ENCODE assay signal across 17 mouse cellular contexts in genomic region chr12:45056372-45056771, GRCm38 (mm10).
"Had no signal": no experiment of that assay in that cellular context is flagged by ENCODE, and none has a peak within 500 bp of the region (broad histone marks: within the 10 kb centered on the region; RNA-seq: fewer than 3 reads in every experiment).

No protein-coding gene starts in this region.

- ATAC-seq: hindbrain, embryonic 16.5 days; inflammation-experienced regulatory T-cells, adult 6 months; intestine, embryonic 15.5 days; intestine, postnatal 0 days had no signal

- DNase-seq: gastrocnemius, adult 2 months; gastrocnemius, postnatal 10 days; gastrocnemius, postnatal 25 days; heart, adult 18-20 months; heart, postnatal 10 days; heart, postnatal 4 days; kidney, adult 18-20 months; kidney, adult 8-10 months; kidney, postnatal 10 days; kidney, postnatal 25 days; kidney, postnatal 4 days; layer of hippocampus, adult 9-11 months; liver had no signal
